Mouse (Mus musculus): ENCODE measurements around the gene Csad. TPM values are rescaled to one million over a fixed set of nuclear protein-coding genes. Genes with fewer than 3 reads are reported as not detected.

Gene Csad
- total RNA-seq, 1 experiment, result 47.3 TPM

DNA sequence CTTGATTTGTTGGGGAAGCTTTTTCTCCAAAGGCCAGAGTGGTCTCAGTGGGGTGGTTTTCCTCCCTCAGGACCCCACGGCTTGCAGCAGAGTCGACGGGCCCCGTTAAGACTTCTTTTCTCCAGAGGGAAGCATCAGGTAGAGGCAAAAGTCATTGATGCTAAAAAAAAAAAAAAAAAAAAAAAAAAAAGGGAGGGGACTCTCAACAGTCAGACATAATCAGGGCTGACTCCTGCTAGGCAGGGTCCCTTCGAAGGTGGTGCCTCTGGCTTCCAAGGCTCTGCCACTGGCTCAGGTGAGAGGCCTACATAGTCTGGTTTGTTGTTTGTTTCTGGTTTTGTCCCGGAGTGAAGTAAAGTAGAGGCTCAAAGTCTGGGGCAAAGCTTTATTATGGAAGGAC, 11.1 kb upstream of the Csad start:
- no peak overlapping the region; the same call in 1 of the 2 replicates for H3K9ac ChIP-seq (ENCODE audit: insufficient read depth, low read depth, low read length, poor library complexity, severe bottlenecking)

DNA sequence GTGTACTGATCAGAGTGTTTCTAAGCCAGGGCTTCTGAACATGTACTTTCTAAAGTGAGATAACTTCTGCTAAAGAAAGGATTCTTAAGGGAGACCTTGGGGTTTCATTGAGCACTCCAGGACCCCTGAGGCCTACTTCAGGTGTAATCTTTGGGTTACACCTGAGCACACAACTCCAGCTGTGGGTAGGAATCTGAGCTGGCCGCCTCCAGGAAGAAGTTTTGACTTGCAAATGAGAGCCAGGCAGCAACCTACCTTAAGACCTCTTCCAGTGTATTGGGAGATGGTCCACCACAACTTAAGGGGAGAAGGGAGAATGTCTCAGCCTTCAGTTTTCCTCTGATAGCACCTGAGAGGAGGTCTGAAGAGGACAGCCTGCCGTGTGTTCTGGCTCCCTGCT, 9.6 kb upstream of the Csad start:
- Histone ChIP-seq H3K9me3 (ENCODE audit: control insufficient read depth, insufficient read depth, low read depth, low read length) (no peaks in the 10 kb centered on the region), H3K9ac (ENCODE audit: insufficient read depth, low read depth, low read length, poor library complexity, severe bottlenecking) (peak overlapping the region; percentile 35; the same call in 1 of the 2 replicates), H3K27ac (ENCODE audit: insufficient read depth, low read depth, low read length, poor library complexity, severe bottlenecking) (peak overlapping the region; percentile 86), H3K4me3 (ENCODE audit: insufficient read depth in 1 of 2, low read depth in 1 of 2, low read length in 2 of 2, poor library complexity in 1 of 2, severe bottlenecking in 1 of 2) (peak overlapping the region in 1 of 2 experiments; percentile 6; a peak in 1 of 4 replicates), H3K36me3 (ENCODE audit: control insufficient read depth, insufficient read depth, low read length, poor library complexity, severe bottlenecking) (peaks cover 44% of the 10 kb centered on the region), H3K4me1 (ENCODE audit: control insufficient read depth in 2 of 2, insufficient read depth in 2 of 2, low read length in 2 of 2, poor library complexity in 1 of 2) (peaks cover 20 to 45% of the 10 kb centered on the region in 2 experiments)
- DNase-seq (ENCODE audit: low read depth, low spot score), result no peak
- in situ Hi-C loops (cut with MboI; ENCODE audit: low sequenced_read_pairs in 2 of 2, unreplicated experiment in 2 of 2), result no loop called here
- TF ChIP-seq CHD2 (IDR thresholded peaks at IDR 0.05; ENCODE audit: low read depth, low read length), result no peak
- TF ChIP-seq HCFC1 (IDR thresholded peaks at IDR 0.05; ENCODE audit: borderline replicate concordance, insufficient read depth, low read length), result no peak
- TF ChIP-seq ZNF384 (IDR thresholded peaks at IDR 0.05; ENCODE audit: low read depth, low read length), result no peak
- TF ChIP-seq MAFK (IDR thresholded peaks at IDR 0.05; ENCODE audit: insufficient read depth, low read depth, low read length), result no peak
- no peak for TF ChIP-seq ZC3H11A (IDR thresholded peaks at IDR 0.05; ENCODE audit: borderline replicate concordance, low read depth, low read length)

More for the DNA sequence above, 11.1 kb upstream of the Csad start:
- TF ChIP-seq HCFC1 (IDR thresholded peaks at IDR 0.05; ENCODE audit: borderline replicate concordance, insufficient read depth, low read length) (no peak), MAFK (IDR thresholded peaks at IDR 0.05; ENCODE audit: insufficient read depth, low read depth, low read length) (no peak), ZC3H11A (IDR thresholded peaks at IDR 0.05; ENCODE audit: borderline replicate concordance, low read depth, low read length) (no peak), ZNF384 (IDR thresholded peaks at IDR 0.05; ENCODE audit: low read depth, low read length) (peak; percentile 73; the same call in 1 of the 2 replicates), CHD2 (IDR thresholded peaks at IDR 0.05; ENCODE audit: low read depth, low read length) (no peak)
- Histone ChIP-seq H3K9me3 (ENCODE audit: control insufficient read depth, insufficient read depth, low read depth, low read length) (no peaks in the 10 kb centered on the region), H3K4me3 (ENCODE audit: insufficient read depth in 1 of 2, low read depth in 1 of 2, low read length in 2 of 2, poor library complexity in 1 of 2, severe bottlenecking in 1 of 2) (peak overlapping the region in 1 of 2 experiments; percentile 1; a peak in 1 of 4 replicates), H3K27ac (ENCODE audit: insufficient read depth, low read depth, low read length, poor library complexity, severe bottlenecking) (peak overlapping the region; percentile 63; the same call in 1 of the 2 replicates), H3K4me1 (ENCODE audit: control insufficient read depth in 2 of 2, insufficient read depth in 2 of 2, low read length in 2 of 2, poor library complexity in 1 of 2) (peaks cover 20 to 41% of the 10 kb centered on the region in 2 experiments), H3K36me3 (ENCODE audit: control insufficient read depth, insufficient read depth, low read length, poor library complexity, severe bottlenecking) (peaks cover 38% of the 10 kb centered on the region)
- in situ Hi-C loops (cut with MboI; ENCODE audit: low sequenced_read_pairs in 2 of 2, unreplicated experiment in 2 of 2), result no loop called here
- DNase-seq (ENCODE audit: low read depth, low spot score), result no peak

- Histone ChIP-seq H3K9ac (ENCODE audit: insufficient read depth, low read depth, low read length, poor library complexity, severe bottlenecking) (no peak overlapping the region; the same call in 1 of the 2 replicates), H3K4me3 (ENCODE audit: insufficient read depth in 1 of 2, low read depth in 1 of 2, low read length in 2 of 2, poor library complexity in 1 of 2, severe bottlenecking in 1 of 2) (0 out of 4 replicates have a peak overlapping the region, but pooled peaks of 1 of the 2 experiments have one; percentile 2), H3K4me1 (ENCODE audit: control insufficient read depth in 2 of 2, insufficient read depth in 2 of 2, low read length in 2 of 2, poor library complexity in 1 of 2) (peaks cover 25 to 50% of the 10 kb centered on the region in 2 experiments), H3K9me3 (ENCODE audit: control insufficient read depth, insufficient read depth, low read depth, low read length) (no peaks in the 10 kb centered on the region), H3K27ac (ENCODE audit: insufficient read depth, low read depth, low read length, poor library complexity, severe bottlenecking) (peak overlapping the region; percentile 86; the same call in 1 of the 2 replicates), H3K36me3 (ENCODE audit: control insufficient read depth, insufficient read depth, low read length, poor library complexity, severe bottlenecking) (peaks cover 53% of the 10 kb centered on the region)
- no peak for TF ChIP-seq MAFK (IDR thresholded peaks at IDR 0.05; ENCODE audit: insufficient read depth, low read depth, low read length)
- no peak for TF ChIP-seq HCFC1 (IDR thresholded peaks at IDR 0.05; ENCODE audit: borderline replicate concordance, insufficient read depth, low read length)
- TF ChIP-seq ZC3H11A (IDR thresholded peaks at IDR 0.05; ENCODE audit: borderline replicate concordance, low read depth, low read length), result no peak
- no peak for TF ChIP-seq CHD2 (IDR thresholded peaks at IDR 0.05; ENCODE audit: low read depth, low read length)
- TF ChIP-seq ZNF384 (IDR thresholded peaks at IDR 0.05; ENCODE audit: low read depth, low read length), result no peak
- no peak for DNase-seq (ENCODE audit: low read depth, low spot score)
- in situ Hi-C loops (cut with MboI; ENCODE audit: low sequenced_read_pairs in 2 of 2, unreplicated experiment in 2 of 2), result no loop called here
Measured at GRCm38 (mm10) chr15:102211895-102212294, 7.4 kb upstream of the Csad start.

GRCm38 (mm10) chr15:102210816-102211215, 6.3 kb upstream of the Csad start:
- Histone ChIP-seq H3K9ac (ENCODE audit: insufficient read depth, low read depth, low read length, poor library complexity, severe bottlenecking) (peak overlapping the region; percentile 56), H3K4me3 (ENCODE audit: insufficient read depth in 1 of 2, low read depth in 1 of 2, low read length in 2 of 2, poor library complexity in 1 of 2, severe bottlenecking in 1 of 2) (peak overlapping the region in 1 of 2 experiments; percentile 37; a peak in 2 of 4 replicates), H3K27ac (ENCODE audit: insufficient read depth, low read depth, low read length, poor library complexity, severe bottlenecking) (peak overlapping the region; percentile 84), H3K36me3 (ENCODE audit: control insufficient read depth, insufficient read depth, low read length, poor library complexity, severe bottlenecking) (peaks cover 51% of the 10 kb centered on the region), H3K9me3 (ENCODE audit: control insufficient read depth, insufficient read depth, low read depth, low read length) (no peaks in the 10 kb centered on the region), H3K4me1 (ENCODE audit: control insufficient read depth in 2 of 2, insufficient read depth in 2 of 2, low read length in 2 of 2, poor library complexity in 1 of 2) (peaks cover 19 to 42% of the 10 kb centered on the region in 2 experiments)
- DNase-seq (ENCODE audit: low read depth, low spot score), result no peak
- no peak for TF ChIP-seq ZNF384 (IDR thresholded peaks at IDR 0.05; ENCODE audit: low read depth, low read length)
- TF ChIP-seq HCFC1 (IDR thresholded peaks at IDR 0.05; ENCODE audit: borderline replicate concordance, insufficient read depth, low read length), result no peak
- no peak for TF ChIP-seq CHD2 (IDR thresholded peaks at IDR 0.05; ENCODE audit: low read depth, low read length)
- TF ChIP-seq MAFK (IDR thresholded peaks at IDR 0.05; ENCODE audit: insufficient read depth, low read depth, low read length), result no peak
- no peak for TF ChIP-seq ZC3H11A (IDR thresholded peaks at IDR 0.05; ENCODE audit: borderline replicate concordance, low read depth, low read length)
- in situ Hi-C loops (cut with MboI; ENCODE audit: low sequenced_read_pairs in 2 of 2, unreplicated experiment in 2 of 2), result no loop called here

Measured in ES-E14 (cell line).